Mouse (Mus musculus) adipose tissue, adult 10 weeks (tissue): ENCODE results near the gene D430019H16Rik. TPM values are rescaled to one million over a fixed set of nuclear protein-coding genes. Genes with fewer than 3 reads are reported as not detected.

Experiments used
- polyA plus RNA-seq: library from polyadenylated mRNA; stranded (reverse); fragments of 350-450 nt; fragmentation: Illumina TruSeq; extraction: RNeasy Lipid Tissue Mini Kit (QIAGEN cat#74804); gene quantifications from one replicate; pipeline ENCODE4 v1.2.3, GENCODE M21; 2014; ENCODE audit warnings: low read depth, low replicate concordance

Gene D430019H16Rik
- 7.7 TPM for polyA plus RNA-seq

DNA sequence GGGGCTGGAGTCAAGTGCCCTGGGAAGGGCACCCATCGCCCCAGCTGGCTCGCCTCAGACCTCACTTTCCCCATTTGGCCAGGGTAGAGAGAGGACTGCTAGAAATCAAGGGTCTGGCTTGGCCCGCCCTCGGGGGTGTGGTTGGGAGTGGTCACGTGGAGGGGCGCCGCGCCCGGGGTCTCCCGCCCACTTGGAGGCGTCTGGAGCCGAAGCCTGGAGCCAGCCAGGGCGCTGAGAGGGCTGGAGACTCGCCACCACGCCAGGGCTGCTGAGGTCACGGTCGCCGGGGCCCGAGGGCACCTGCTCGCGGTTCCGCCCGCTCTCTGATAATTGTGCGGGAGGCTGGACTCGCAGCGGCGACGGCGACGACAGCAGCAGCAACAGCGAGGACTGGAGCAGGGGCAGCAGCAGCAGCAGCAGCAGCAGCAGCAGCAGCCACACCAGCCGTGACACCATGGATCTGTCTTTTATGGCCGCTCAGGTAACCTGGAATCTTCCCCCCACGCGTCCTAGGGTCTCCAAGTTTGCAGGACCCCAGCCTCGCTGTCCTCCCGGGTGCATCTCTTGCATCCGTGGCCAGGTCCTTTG is at the start of gene D430019H16Rik:
D430019H16Rik (plus strand) TSS at position 187 of the 588 bp plus-strand sequence.

Other genes starting within 250 kb of the D430019H16Rik start
- gene Tcl1, start 231.1 kb upstream of the D430019H16Rik start, polyA plus RNA-seq = not detected
- not detected for gene Tunar, start 120.0 kb upstream of the D430019H16Rik start, polyA plus RNA-seq
- gene Bdkrb2, start 109.4 kb downstream of the D430019H16Rik start, polyA plus RNA-seq = 0.67 TPM
- not detected for gene Bdkrb1, start 149.2 kb downstream of the D430019H16Rik start, polyA plus RNA-seq
- 15.3 TPM for gene Gskip, start 231.0 kb downstream of the D430019H16Rik start, polyA plus RNA-seq
- 23.5 TPM for gene Atg2b, start 231.4 kb downstream of the D430019H16Rik start, polyA plus RNA-seq